Mouse (Mus musculus) heart, embryonic 15.5 days (tissue): Measurements from ENCODE around the gene Epb41l4b. TPM values are rescaled to one million over a fixed set of nuclear protein-coding genes. Genes with fewer than 3 reads are reported as not detected.

Experiments used
- ATAC-seq: fragments of 200-750 bp; cut with Nextera tagmentation; replicated peaks from 2 replicates; pipeline ENCODE4 v1.8.0; 2017; ENCODE audit warnings: low read depth, moderate TSS enrichment; ENCODE audit not compliant: insufficient number of reproducible peaks, insufficient read depth, low FRiP score
- H3K27ac ChIP-seq: fragments of 300-500 bp; sonication (generic); 2 replicates; pipeline ENCODE4 v1.5.1; 2015; ENCODE audit warnings: mild to moderate bottlenecking, inconsistent platforms
- H3K27me3 ChIP-seq: fragments of 300-500 bp; sonication (generic); 2 replicates; pipeline ENCODE4 v1.6.1; 2015; ENCODE audit warnings: inconsistent platforms
- H3K36me3 ChIP-seq: fragments of 300-500 bp; sonication (generic); 2 replicates; pipeline ENCODE4 v1.6.1; 2015; ENCODE audit warnings: mild to moderate bottlenecking, inconsistent platforms
- H3K4me1 ChIP-seq: fragments of 300-500 bp; sonication (generic); replicated peaks from 2 replicates; pipeline ENCODE4 v1.6.1; 2015; ENCODE audit warnings: inconsistent platforms
- H3K4me2 ChIP-seq: fragments of 300-500 bp; sonication (generic); 2 replicates; pipeline ENCODE4 v1.6.1; 2015; ENCODE audit warnings: inconsistent platforms, mild to moderate bottlenecking, moderate library complexity
- H3K4me3 ChIP-seq: fragments of 300-500 bp; sonication (generic); 2 replicates; pipeline ENCODE4 v1.5.1; 2015; ENCODE audit warnings: mild to moderate bottlenecking, inconsistent platforms
- H3K9ac ChIP-seq: fragments of 300-500 bp; sonication (generic); 2 replicates; pipeline ENCODE4 v1.6.1; 2015; ENCODE audit warnings: mild to moderate bottlenecking, inconsistent platforms
- H3K9me3 ChIP-seq: fragments of 300-500 bp; sonication (generic); replicated peaks from 2 replicates; pipeline ENCODE4 v1.6.1; 2016; ENCODE audit warnings: inconsistent platforms
- WGBS: fragments of 180-500 bp; shearing (Covaris S2); methylation state at CpG from one replicate; pipeline ENCODE4 v1.1.7; 2015; ENCODE audit warnings: mixed read lengths; 5-methylcytosine and 5-hydroxymethylcytosine counted together
- polyA plus RNA-seq: library from polyadenylated mRNA; unstranded; fragments of >200 nt; fragmentation: Nextera tagmentation; extraction: Ambion mirVana; gene quantifications from 2 replicates; pipeline ENCODE4 v1.2.1, GENCODE M21; 2015

Epb41l4b gene
- polyA plus RNA-seq, 1 experiment from 2014 or later = 0.31 TPM

GRCm38 (mm10) chr4:57111411-57111810 lies 31.8 kb downstream of the Epb41l4b start:
- no peak overlapping the region for H3K4me3 ChIP-seq
- H3K27me3 ChIP-seq = no peaks in the 10 kb centered on the region
- H3K9ac ChIP-seq = no peak overlapping the region
- no peaks in the 10 kb centered on the region for H3K9me3 ChIP-seq
- H3K27ac ChIP-seq = no peak overlapping the region
- no peak for ATAC-seq
- H3K36me3 ChIP-seq = no peaks in the 10 kb centered on the region
- WGBS = 66% methylated on average over 4 of the region's 4 CpGs
- no peak overlapping the region for H3K4me2 ChIP-seq
- no peaks in the 10 kb centered on the region for H3K4me1 ChIP-seq

- Histone ChIP-seq H3K27ac (no peak overlapping the region), H3K9ac (no peak overlapping the region), H3K4me2 (no peak overlapping the region), H3K27me3 (no peaks in the 10 kb centered on the region), H3K4me3 (no peak overlapping the region), H3K4me1 (no peaks in the 10 kb centered on the region), H3K9me3 (no peaks in the 10 kb centered on the region), H3K36me3 (no peaks in the 10 kb centered on the region)
- no peak for ATAC-seq
- WGBS = 69% methylated on average over 4 of the region's 4 CpGs
These were observed 33.7 kb downstream of the Epb41l4b start for GRCm38 (mm10) chr4:57109543-57109942.

GRCm38 (mm10) chr4:57105339-57105738 lies 37.9 kb downstream of the Epb41l4b start:
- H3K27me3 ChIP-seq = no peaks in the 10 kb centered on the region
- H3K36me3 ChIP-seq = no peaks in the 10 kb centered on the region
- no peak for ATAC-seq
- no peaks in the 10 kb centered on the region for H3K9me3 ChIP-seq
- H3K4me1 ChIP-seq = no peaks in the 10 kb centered on the region
- H3K4me2 ChIP-seq = no peak overlapping the region
- no peak overlapping the region for H3K4me3 ChIP-seq
- H3K9ac ChIP-seq = no peak overlapping the region
- no peak overlapping the region for H3K27ac ChIP-seq
- 79% methylated on average over 6 of the region's 6 CpGs for WGBS

- WGBS = 49% methylated on average over 4 of the region's 5 CpGs
- no peaks in the 10 kb centered on the region for H3K4me1 ChIP-seq
These were observed 39.4 kb downstream of the Epb41l4b start for GRCm38 (mm10) chr4:57103830-57104229.

GRCm38 (mm10) chr4:57101095-57101494 lies 42.1 kb downstream of the Epb41l4b start:
- Histone ChIP-seq H3K4me3 (no peak overlapping the region), H3K36me3 (no peaks in the 10 kb centered on the region), H3K9me3 (no peaks in the 10 kb centered on the region), H3K9ac (no peak overlapping the region), H3K4me1 (no peaks in the 10 kb centered on the region), H3K4me2 (no peak overlapping the region), H3K27me3 (no peaks in the 10 kb centered on the region), H3K27ac (no peak overlapping the region)
- 65% methylated on average over 4 of the region's 4 CpGs for WGBS
- no peak for ATAC-seq

More at GRCm38 (mm10) chr4:57103830-57104229, 39.4 kb downstream of the Epb41l4b start:
- ATAC-seq = no peak
- no peaks in the 10 kb centered on the region for H3K27me3 ChIP-seq
- no peak overlapping the region for H3K4me3 ChIP-seq
- no peaks in the 10 kb centered on the region for H3K36me3 ChIP-seq
- H3K27ac ChIP-seq = no peak overlapping the region
- no peaks in the 10 kb centered on the region for H3K9me3 ChIP-seq
- H3K9ac ChIP-seq = no peak overlapping the region
- H3K4me2 ChIP-seq = no peak overlapping the region

GRCm38 (mm10) chr4:57097411-57097810 lies 45.8 kb downstream of the Epb41l4b start:
- no peaks in the 10 kb centered on the region for H3K36me3 ChIP-seq
- H3K9ac ChIP-seq = no peak overlapping the region
- no peaks in the 10 kb centered on the region for H3K27me3 ChIP-seq
- H3K27ac ChIP-seq = no peak overlapping the region
- no peak overlapping the region for H3K4me3 ChIP-seq
- WGBS = 98% methylated on average over 4 of the region's 4 CpGs
- no peaks in the 10 kb centered on the region for H3K9me3 ChIP-seq
- H3K4me1 ChIP-seq = no peaks in the 10 kb centered on the region
- ATAC-seq = no peak
- no peak overlapping the region for H3K4me2 ChIP-seq

GRCm38 (mm10) chr4:57095569-57095968 lies 47.7 kb downstream of the Epb41l4b start:
- Histone ChIP-seq H3K9ac (no peak overlapping the region), H3K27ac (no peak overlapping the region), H3K4me3 (no peak overlapping the region), H3K4me2 (no peak overlapping the region), H3K27me3 (no peaks in the 10 kb centered on the region), H3K9me3 (no peaks in the 10 kb centered on the region), H3K4me1 (no peaks in the 10 kb centered on the region), H3K36me3 (no peaks in the 10 kb centered on the region)
- no peak for ATAC-seq

- no peaks in the 10 kb centered on the region for H3K4me1 ChIP-seq
- 69% methylated on average over 12 of the region's 12 CpGs for WGBS
- ATAC-seq = no peak
- H3K27me3 ChIP-seq = peaks cover 7% of the 10 kb centered on the region
- no peak overlapping the region for H3K27ac ChIP-seq
- no peaks in the 10 kb centered on the region for H3K9me3 ChIP-seq
- H3K36me3 ChIP-seq = no peaks in the 10 kb centered on the region
- H3K9ac ChIP-seq = no peak overlapping the region
- no peak overlapping the region for H3K4me2 ChIP-seq
- no peak overlapping the region for H3K4me3 ChIP-seq
These were observed 51.9 kb downstream of the Epb41l4b start for GRCm38 (mm10) chr4:57091363-57091762.

- Histone ChIP-seq H3K36me3 (no peaks in the 10 kb centered on the region), H3K4me2 (no peak overlapping the region), H3K9me3 (no peaks in the 10 kb centered on the region), H3K27ac (no peak overlapping the region), H3K9ac (no peak overlapping the region), H3K4me3 (no peak overlapping the region), H3K4me1 (no peaks in the 10 kb centered on the region), H3K27me3 (peaks cover 11% of the 10 kb centered on the region)
- no peak for ATAC-seq
- 50% methylated on average over 4 of the region's 4 CpGs for WGBS
These were observed 54.9 kb downstream of the Epb41l4b start for GRCm38 (mm10) chr4:57088301-57088700.

GRCm38 (mm10) chr4:57085750-57086400 lies 57.4 kb downstream of the Epb41l4b start:
- peaks cover 6% of the 10 kb centered on the region for H3K4me1 ChIP-seq
- H3K4me3 ChIP-seq = no peak overlapping the region
- no peak overlapping the region for H3K4me2 ChIP-seq
- H3K27ac ChIP-seq = no peak overlapping the region
- WGBS = 68% methylated on average over 10 of the region's 10 CpGs
- no peaks in the 10 kb centered on the region for H3K36me3 ChIP-seq
- no peak for ATAC-seq
- no peak overlapping the region for H3K9ac ChIP-seq
- peaks cover 11% of the 10 kb centered on the region for H3K27me3 ChIP-seq
- H3K9me3 ChIP-seq = no peaks in the 10 kb centered on the region

- no peak overlapping the region for H3K4me2 ChIP-seq
- H3K4me1 ChIP-seq = peaks cover 6% of the 10 kb centered on the region
- WGBS = 64% methylated on average over 11 of the region's 11 CpGs
- H3K36me3 ChIP-seq = no peaks in the 10 kb centered on the region
- peaks cover 11% of the 10 kb centered on the region for H3K27me3 ChIP-seq
- no peak overlapping the region for H3K27ac ChIP-seq
- H3K4me3 ChIP-seq = no peak overlapping the region
- ATAC-seq = no peak
- H3K9me3 ChIP-seq = no peaks in the 10 kb centered on the region
- no peak overlapping the region for H3K9ac ChIP-seq
These were observed 59.6 kb downstream of the Epb41l4b start for GRCm38 (mm10) chr4:57083653-57084052.

GRCm38 (mm10) chr4:57082775-57083428 lies 60.3 kb downstream of the Epb41l4b start:
- 0 out of 2 replicates have a peak, but pooled peaks have one; percentile 31 for ATAC-seq
- Histone ChIP-seq H3K27me3 (peaks cover 9% of the 10 kb centered on the region), H3K36me3 (no peaks in the 10 kb centered on the region), H3K4me2 (no peak overlapping the region), H3K4me3 (no peak overlapping the region), H3K9me3 (no peaks in the 10 kb centered on the region), H3K9ac (no peak overlapping the region), H3K4me1 (peaks cover 6% of the 10 kb centered on the region), H3K27ac (no peak overlapping the region)
- WGBS = 35% methylated on average over 10 of the region's 10 CpGs
